Mouse (Mus musculus): ENCODE measurements around the gene Espl1. TPM values are rescaled to one million over a fixed set of nuclear protein-coding genes. Genes with fewer than 3 reads are reported as not detected.

Gene Espl1
- polyA plus RNA-seq, 1 experiment from 2014 or later = 38.4 TPM

GRCm38 (mm10) chr15:102279092-102279782 lies 16.8 kb upstream of the Espl1 start, which contains the start of gene Mfsd5:
Gene Mfsd5, plus strand, starts transcription at chr15:102279454.
- Histone ChIP-seq H3K4me3 (peak within 1 kb of the TSS; percentile 79), H3K4me1 (peaks cover 16% of the 10 kb centered on the region), H3K27ac (replicated peaks) (peak within 1 kb of the TSS; percentile 83), H3K27me3 (no peaks in the 10 kb centered on the region), H3K9ac (replicated peaks) (peak within 1 kb of the TSS; percentile 74), H3K4me2 (replicated peaks) (peak within 1 kb of the TSS; percentile 95), H3K36me3 (peaks cover 26% of the 10 kb centered on the region), H3K9me3 (no peaks in the 10 kb centered on the region)
- ATAC-seq (ENCODE audit: low FRiP score, low read depth) = peak; percentile 98
- under 1% methylated on average over 64 of the region's 65 CpGs for WGBS

GRCm38 (mm10) chr15:102279783-102280520 lies 16.1 kb upstream of the Espl1 start:
- Histone ChIP-seq H3K9ac (replicated peaks) (peak overlapping the region; percentile 74), H3K36me3 (peaks cover 26% of the 10 kb centered on the region), H3K4me1 (peaks cover 16% of the 10 kb centered on the region), H3K4me2 (replicated peaks) (peak overlapping the region; percentile 95), H3K27ac (replicated peaks) (peak overlapping the region; percentile 83; the same call in 1 of the 2 replicates), H3K4me3 (peak overlapping the region; percentile 79), H3K9me3 (no peaks in the 10 kb centered on the region), H3K27me3 (no peaks in the 10 kb centered on the region)
- 33% methylated on average over 12 of the region's 13 CpGs for WGBS
- peak; percentile 35; the same call in 1 of the 2 replicates for ATAC-seq (ENCODE audit: low FRiP score, low read depth)

DNA sequence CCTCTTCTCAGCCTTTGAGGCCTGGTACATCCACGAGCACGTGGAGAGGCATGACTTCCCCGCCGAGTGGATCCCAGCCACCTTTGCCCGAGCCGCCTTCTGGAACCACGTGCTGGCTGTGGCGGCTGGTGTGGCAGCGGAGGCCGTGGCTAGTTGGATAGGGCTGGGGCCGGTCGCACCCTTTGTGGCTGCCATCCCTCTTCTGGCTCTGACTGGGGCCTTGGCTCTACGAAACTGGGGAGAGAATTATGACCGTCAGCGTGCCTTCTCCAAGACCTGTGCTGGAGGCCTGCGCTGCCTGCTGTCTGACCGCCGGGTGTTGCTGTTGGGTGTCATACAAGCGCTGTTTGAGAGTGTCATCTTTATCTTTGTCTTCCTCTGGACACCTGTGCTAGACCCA lies 15.4 kb upstream of the Espl1 start:
- peaks cover 16% of the 10 kb centered on the region for H3K4me1 ChIP-seq
- peaks cover 26% of the 10 kb centered on the region for H3K36me3 ChIP-seq
- no peaks in the 10 kb centered on the region for H3K9me3 ChIP-seq
- peak overlapping the region; percentile 95 for H3K4me2 ChIP-seq (replicated peaks)
- H3K27ac ChIP-seq (replicated peaks) = no peak overlapping the region
- no peak for ATAC-seq (ENCODE audit: low FRiP score, low read depth)
- no peaks in the 10 kb centered on the region for H3K27me3 ChIP-seq
- H3K9ac ChIP-seq (replicated peaks) = 0 out of 2 replicates have a peak overlapping the region, but pooled peaks have one; percentile 74
- H3K4me3 ChIP-seq = peak overlapping the region; percentile 79
- WGBS = 97% methylated on average over 19 of the region's 19 CpGs

DNA sequence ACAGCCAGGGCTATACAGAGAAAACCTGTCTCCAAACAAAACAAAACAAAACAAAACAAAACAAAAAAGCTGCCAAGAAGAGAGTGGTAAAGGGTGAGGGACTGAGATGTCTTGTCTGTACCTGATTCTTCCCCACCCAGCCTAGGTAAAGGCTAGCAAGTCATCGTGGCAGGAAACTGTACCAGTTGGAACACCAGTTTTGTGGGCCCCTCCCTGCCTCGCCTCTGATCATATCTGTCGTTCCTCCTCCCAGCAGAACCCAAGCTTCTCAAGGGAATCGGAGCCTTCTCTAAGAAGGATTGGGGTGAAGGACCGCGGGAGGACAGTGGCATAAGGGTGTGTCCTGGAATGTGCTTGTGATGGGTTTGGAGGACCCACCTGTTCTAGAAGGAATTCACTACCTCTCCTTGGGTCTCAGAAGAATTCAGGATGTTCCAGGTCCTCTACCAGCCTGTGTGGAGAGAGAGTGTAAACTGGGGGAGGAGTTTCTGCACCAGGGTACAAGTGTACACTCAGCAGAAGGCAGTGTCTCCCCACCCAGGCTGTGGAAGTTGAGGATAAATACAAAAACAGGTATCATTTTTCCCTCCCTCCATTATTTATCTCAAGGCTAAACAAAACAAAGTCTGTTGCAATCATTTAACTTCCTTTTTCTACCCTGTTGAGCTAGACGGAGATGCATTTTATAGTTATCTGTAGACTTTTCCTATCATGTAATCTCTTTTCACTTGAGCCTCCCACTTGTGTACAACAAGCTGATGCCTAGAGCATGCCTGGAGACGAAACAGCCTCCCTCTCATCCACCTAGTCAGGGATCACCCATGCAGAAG lies 13.4 kb upstream of the Espl1 start:
- Histone ChIP-seq H3K9ac (replicated peaks) (no peak overlapping the region), H3K4me3 (no peak overlapping the region), H3K9me3 (no peaks in the 10 kb centered on the region), H3K27me3 (no peaks in the 10 kb centered on the region), H3K36me3 (peaks cover 26% of the 10 kb centered on the region), H3K4me1 (peaks cover 16% of the 10 kb centered on the region), H3K4me2 (replicated peaks) (no peak overlapping the region), H3K27ac (replicated peaks) (no peak overlapping the region)
- ATAC-seq (ENCODE audit: low FRiP score, low read depth) = no peak
- 88% methylated on average over 8 of the region's 8 CpGs for WGBS

DNA sequence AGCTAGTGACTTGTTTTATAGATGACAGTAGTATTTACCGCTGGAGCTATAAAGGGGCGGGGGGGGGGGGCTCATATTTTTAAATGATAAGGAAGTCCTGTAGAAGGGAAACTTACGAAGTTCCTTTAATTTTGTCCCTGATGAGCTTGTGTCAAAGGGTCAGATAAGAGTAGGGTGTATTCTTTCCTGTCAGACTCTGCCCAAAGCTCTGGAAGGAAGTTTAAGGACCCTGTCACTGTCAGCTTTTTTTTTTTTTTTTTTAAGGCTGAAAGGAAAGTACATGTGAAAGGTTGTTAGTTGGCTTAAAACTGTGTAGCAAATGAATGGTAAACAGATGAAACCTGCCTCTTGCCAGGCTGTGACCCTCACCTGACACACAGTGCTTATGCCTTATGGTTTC lies 12.4 kb upstream of the Espl1 start:
- ATAC-seq (ENCODE audit: low FRiP score, low read depth) = no peak
- 78% methylated on average over 3 of the region's 3 CpGs for WGBS
- Histone ChIP-seq H3K9me3 (no peaks in the 10 kb centered on the region), H3K4me2 (replicated peaks) (no peak overlapping the region), H3K36me3 (peaks cover 26% of the 10 kb centered on the region), H3K27me3 (no peaks in the 10 kb centered on the region), H3K27ac (replicated peaks) (no peak overlapping the region), H3K9ac (replicated peaks) (no peak overlapping the region), H3K4me1 (peaks cover 15% of the 10 kb centered on the region), H3K4me3 (no peak overlapping the region)

- H3K9me3 ChIP-seq = no peaks in the 10 kb centered on the region
- no peaks in the 10 kb centered on the region for H3K27me3 ChIP-seq
- H3K27ac ChIP-seq (replicated peaks) = no peak overlapping the region
- no peak overlapping the region for H3K4me3 ChIP-seq
- no peak overlapping the region for H3K9ac ChIP-seq (replicated peaks)
- ATAC-seq (ENCODE audit: low FRiP score, low read depth) = no peak
- H3K4me2 ChIP-seq (replicated peaks) = no peak overlapping the region
- H3K4me1 ChIP-seq = no peaks in the 10 kb centered on the region
- H3K36me3 ChIP-seq = peaks cover 6% of the 10 kb centered on the region; the same call in 1 of the 2 replicates
Observed at GRCm38 (mm10) chr15:102287395-102287794, 8.7 kb upstream of the Espl1 start.

DNA sequence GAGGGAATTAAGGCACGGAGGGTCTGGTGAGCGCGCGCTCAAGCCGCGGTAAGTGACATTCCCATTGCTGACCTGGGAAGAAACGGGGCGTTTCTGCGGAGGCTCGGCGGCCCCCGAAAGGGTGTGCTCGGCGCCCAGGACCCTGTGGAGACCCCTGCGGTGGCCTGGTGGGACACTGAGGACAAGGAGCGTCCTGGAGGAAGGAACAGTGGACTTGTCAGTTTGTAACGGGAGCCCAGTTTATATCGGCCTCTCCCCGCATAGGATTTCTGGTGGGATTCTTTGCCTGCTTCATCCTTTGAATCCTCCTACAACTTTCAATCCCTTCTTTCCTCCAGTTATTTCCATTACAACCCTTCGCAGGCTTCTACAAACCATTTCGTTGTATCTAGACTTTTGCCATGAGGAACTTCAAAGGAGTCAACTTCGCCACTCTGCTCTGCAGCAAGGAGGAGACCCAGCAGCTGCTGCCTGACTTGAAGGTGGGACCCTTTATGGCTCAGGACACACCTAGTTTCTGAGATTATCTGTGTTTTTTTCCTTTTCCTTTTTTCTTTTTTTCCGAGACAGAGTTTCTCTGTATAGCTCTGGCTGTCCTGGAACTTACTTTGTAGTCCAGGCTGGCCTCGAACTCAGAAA lies 421 bp downstream of the Espl1 start:
- Histone ChIP-seq H3K36me3 (peaks cover 34% of the 10 kb centered on the region), H3K9me3 (no peaks in the 10 kb centered on the region), H3K4me1 (peaks cover 11% of the 10 kb centered on the region), H3K4me3 (peak overlapping the region; percentile 67), H3K4me2 (replicated peaks) (peak overlapping the region; percentile 89), H3K27me3 (no peaks in the 10 kb centered on the region), H3K27ac (replicated peaks) (no peak overlapping the region; the same call in 1 of the 2 replicates), H3K9ac (replicated peaks) (peak overlapping the region; percentile 53)
- 5% methylated on average over 24 of the region's 24 CpGs for WGBS
- ATAC-seq (ENCODE audit: low FRiP score, low read depth) = peak; percentile 75

DNA sequence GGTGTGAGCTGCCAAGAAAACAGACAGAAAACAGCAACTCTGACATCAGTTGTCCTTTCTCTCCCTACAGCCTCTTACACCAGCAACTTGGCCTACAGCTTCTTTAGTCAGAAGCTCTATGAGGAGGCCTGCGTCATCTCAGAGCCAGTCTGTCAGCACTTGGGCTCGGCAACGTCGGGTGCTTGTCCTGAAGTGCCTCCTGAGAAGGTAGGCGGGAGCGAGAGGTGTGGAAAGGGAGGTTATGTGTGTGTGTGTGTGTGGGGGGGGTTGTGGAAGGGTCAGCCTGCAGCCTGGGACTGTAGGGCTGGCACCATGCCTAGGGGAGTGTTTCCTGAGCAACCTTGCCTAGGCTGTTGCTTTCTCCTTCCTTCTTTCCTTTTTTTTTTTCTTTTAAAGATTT lies 6.5 kb downstream of the Espl1 start:
- Histone ChIP-seq H3K9me3 (no peaks in the 10 kb centered on the region), H3K4me3 (no peak overlapping the region), H3K4me1 (no peaks in the 10 kb centered on the region), H3K27me3 (no peaks in the 10 kb centered on the region), H3K4me2 (replicated peaks) (no peak overlapping the region), H3K27ac (replicated peaks) (no peak overlapping the region), H3K36me3 (peaks cover 75% of the 10 kb centered on the region), H3K9ac (replicated peaks) (no peak overlapping the region)
- ATAC-seq (ENCODE audit: low FRiP score, low read depth) = no peak
- 92% methylated on average over 6 of the region's 6 CpGs for WGBS

- WGBS = 90% methylated on average over 9 of the region's 9 CpGs
Observed at GRCm38 (mm10) chr15:102308717-102309116, 12.7 kb downstream of the Espl1 start.

DNA sequence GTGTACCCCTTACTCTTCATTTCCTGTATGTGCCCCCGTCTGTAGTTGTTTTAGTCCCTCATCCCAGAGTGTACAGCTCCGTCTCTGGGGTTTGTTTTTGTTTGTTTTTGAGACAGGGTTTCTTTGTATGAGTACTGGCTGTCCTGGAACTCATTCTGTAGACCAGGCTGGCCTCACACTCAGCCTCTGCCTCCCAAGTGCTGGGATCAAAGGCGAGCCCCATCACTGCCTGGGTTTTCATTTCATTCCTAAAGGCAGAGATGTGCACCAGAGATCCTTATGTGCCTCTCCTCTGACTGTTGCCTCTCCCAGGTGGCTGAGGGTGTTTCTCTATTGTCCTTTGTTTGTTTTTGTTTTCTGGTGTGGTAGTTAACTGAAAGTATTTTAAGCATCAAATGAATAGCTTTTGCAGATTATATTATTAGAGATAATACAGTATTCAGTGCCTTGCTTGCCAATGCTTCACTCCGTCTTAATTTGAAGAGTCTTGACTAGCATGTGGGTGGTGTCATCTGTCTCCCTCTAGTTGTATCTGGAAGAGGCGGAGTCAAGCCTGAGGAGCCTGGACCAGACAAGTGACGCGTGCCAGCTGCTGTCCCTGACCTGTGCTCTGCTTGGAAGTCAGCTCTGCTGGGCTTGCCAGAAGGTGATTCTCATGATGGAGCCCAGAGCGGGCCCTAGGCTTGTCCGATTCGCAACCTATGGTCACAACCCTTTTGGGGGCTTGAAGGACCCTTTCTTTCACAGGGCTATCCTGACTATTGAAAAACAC lies 14.2 kb downstream of the Espl1 start:
- no peaks in the 10 kb centered on the region for H3K4me1 ChIP-seq
- 93% methylated on average over 10 of the region's 10 CpGs for WGBS
- no peaks in the 10 kb centered on the region for H3K27me3 ChIP-seq

More at GRCm38 (mm10) chr15:102308717-102309116, 12.7 kb downstream of the Espl1 start:
- H3K9me3 ChIP-seq = no peaks in the 10 kb centered on the region
- H3K4me3 ChIP-seq = no peak overlapping the region
- H3K27ac ChIP-seq (replicated peaks) = no peak overlapping the region
- no peak for ATAC-seq (ENCODE audit: low FRiP score, low read depth)
- no peaks in the 10 kb centered on the region for H3K4me1 ChIP-seq
- H3K9ac ChIP-seq (replicated peaks) = no peak overlapping the region
- no peak overlapping the region for H3K4me2 ChIP-seq (replicated peaks)
- peaks cover 80% of the 10 kb centered on the region for H3K36me3 ChIP-seq
- H3K27me3 ChIP-seq = no peaks in the 10 kb centered on the region

DNA sequence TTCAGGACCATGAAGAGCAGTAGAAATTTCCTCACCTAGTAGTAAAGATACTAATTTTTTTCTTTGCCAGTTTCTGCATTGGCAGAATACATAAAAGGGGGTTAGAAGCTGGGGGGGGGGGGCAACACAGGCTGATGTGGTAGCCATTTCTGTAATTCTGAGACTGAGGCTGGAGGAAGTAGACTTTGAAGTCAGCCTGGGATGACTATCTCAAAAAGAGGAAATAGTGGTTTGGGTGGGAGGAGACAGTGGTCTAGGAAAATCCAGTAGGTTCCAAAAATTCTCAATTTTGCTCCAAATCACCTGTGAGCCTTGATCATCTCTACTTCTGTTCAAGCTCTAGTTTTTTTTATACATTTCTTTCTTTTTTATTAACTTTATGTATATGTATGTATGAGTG lies 15.4 kb downstream of the Espl1 start:
- Histone ChIP-seq H3K4me3 (no peak overlapping the region), H3K4me1 (no peaks in the 10 kb centered on the region), H3K36me3 (peaks cover 79% of the 10 kb centered on the region), H3K9me3 (no peaks in the 10 kb centered on the region), H3K27me3 (no peaks in the 10 kb centered on the region), H3K9ac (replicated peaks) (no peak overlapping the region), H3K27ac (replicated peaks) (no peak overlapping the region), H3K4me2 (replicated peaks) (no peak overlapping the region)
- no peak for ATAC-seq (ENCODE audit: low FRiP score, low read depth)

More for the DNA sequence above, 14.2 kb downstream of the Espl1 start:
- Histone ChIP-seq H3K27ac (replicated peaks) (no peak overlapping the region), H3K4me3 (no peak overlapping the region), H3K9ac (replicated peaks) (no peak overlapping the region), H3K9me3 (no peaks in the 10 kb centered on the region), H3K36me3 (peaks cover 79% of the 10 kb centered on the region), H3K4me2 (replicated peaks) (no peak overlapping the region)
- no peak for ATAC-seq (ENCODE audit: low FRiP score, low read depth)
